Mouse (Mus musculus) stomach, embryonic 15.5 days (tissue): Measurements from ENCODE around the gene Pyurf. TPM values are rescaled to one million over a fixed set of nuclear protein-coding genes. Genes with fewer than 3 reads are reported as not detected.

Experiments used
- ATAC-seq: fragments of 200-750 bp; cut with Nextera tagmentation; 2 replicates; pipeline ENCODE4 v1.8.0; 2017; ENCODE audit warnings: low read depth, moderate number of reproducible peaks, moderate TSS enrichment; ENCODE audit not compliant: insufficient read depth, low FRiP score
- H3K27ac ChIP-seq: fragments of 300-500 bp; sonication (generic); 2 replicates; pipeline ENCODE4 v1.5.1; 2015; ENCODE audit warnings: mild to moderate bottlenecking, inconsistent platforms
- H3K27me3 ChIP-seq: fragments of 300-500 bp; sonication (generic); replicated peaks from 2 replicates; pipeline ENCODE4 v1.6.1; 2015; ENCODE audit warnings: inconsistent platforms
- H3K36me3 ChIP-seq: fragments of 300-500 bp; sonication (generic); 2 replicates; pipeline ENCODE4 v1.6.1; 2015; ENCODE audit warnings: inconsistent platforms
- H3K4me1 ChIP-seq: fragments of 300-500 bp; sonication (generic); 2 replicates; pipeline ENCODE4 v1.6.1; 2015; ENCODE audit warnings: inconsistent platforms
- H3K4me2 ChIP-seq: fragments of 300-500 bp; sonication (generic); 2 replicates; pipeline ENCODE4 v1.6.1; 2015; ENCODE audit warnings: mild to moderate bottlenecking, inconsistent platforms
- H3K4me3 ChIP-seq: fragments of 300-500 bp; sonication (generic); replicated peaks from 2 replicates; pipeline ENCODE4 v1.5.1; 2015; ENCODE audit warnings: inconsistent platforms
- H3K9ac ChIP-seq: fragments of 300-500 bp; sonication (generic); 2 replicates; pipeline ENCODE4 v1.6.1; 2015; ENCODE audit warnings: inconsistent platforms
- H3K9me3 ChIP-seq: fragments of 300-500 bp; sonication (generic); 2 replicates; pipeline ENCODE4 v1.6.1; 2016; ENCODE audit warnings: inconsistent platforms
- WGBS: fragments of 180-500 bp; shearing (Covaris S2); methylation state at CpG from one replicate; pipeline ENCODE4 v1.1.7; 2015; 5-methylcytosine and 5-hydroxymethylcytosine counted together
- polyA plus RNA-seq: library from polyadenylated mRNA; unstranded; fragments of >200 nt; fragmentation: Nextera tagmentation; extraction: Ambion mirVana; gene quantifications from 2 replicates; pipeline ENCODE4 v1.2.1, GENCODE M21; 2015

Gene Pyurf
- 18.1 and 18.2 TPM in 2 replicates for polyA plus RNA-seq

DNA sequence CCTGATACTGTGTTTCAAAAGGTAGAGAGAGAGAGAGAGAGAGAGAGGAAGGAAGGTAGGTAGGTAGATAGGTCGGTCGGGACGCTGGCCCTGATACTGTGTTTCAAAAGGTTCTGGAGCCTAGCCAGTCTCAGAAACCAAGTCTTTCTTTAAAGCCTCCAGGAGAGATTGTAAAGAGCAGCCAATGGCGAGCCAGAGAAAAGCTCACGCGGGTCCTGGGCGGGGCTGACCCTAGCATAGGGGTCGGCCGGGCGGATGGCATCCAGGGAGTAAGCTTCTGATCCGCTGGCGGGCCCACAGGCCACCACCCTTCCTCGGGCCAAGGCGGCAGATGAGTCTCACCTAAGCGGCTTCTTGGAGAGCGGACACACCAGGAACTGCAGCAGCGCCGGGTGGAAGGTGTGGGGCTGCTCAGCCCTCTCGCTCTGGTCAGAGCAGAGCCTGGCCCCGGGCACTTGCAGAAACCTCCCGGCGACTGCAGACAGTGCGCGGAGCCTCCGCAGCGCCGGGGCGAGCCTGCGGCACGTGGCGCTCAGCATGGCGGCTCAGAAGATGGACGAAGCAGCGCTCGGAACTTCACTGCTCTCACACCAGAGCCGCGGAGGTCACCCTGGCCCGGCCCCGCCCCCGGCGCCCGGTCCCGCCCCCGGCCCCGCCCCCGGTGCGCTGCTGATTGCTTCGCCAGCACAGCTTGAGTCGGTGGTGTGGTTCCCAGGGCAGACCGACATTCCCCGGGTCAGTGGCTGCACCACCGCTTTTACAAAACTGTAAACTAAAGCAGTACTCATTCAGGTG lies at the start of gene Pyurf:
TSS of gene Pyurf (minus strand) at position 612 of the 795 bp plus-strand sequence.
- Histone ChIP-seq H3K9ac (peak within 1 kb of the TSS; percentile 84), H3K4me3 (peak within 1 kb of the TSS; percentile 83), H3K36me3 (peaks cover 6% of the 10 kb centered on the region; the same call in 1 of the 2 replicates), H3K4me2 (peak within 1 kb of the TSS; percentile 74), H3K27me3 (no peaks in the 10 kb centered on the region), H3K4me1 (peaks cover 2% of the 10 kb centered on the region; the same call in 1 of the 2 replicates), H3K9me3 (no peaks in the 10 kb centered on the region), H3K27ac (peak within 1 kb of the TSS; percentile 95)
- ATAC-seq, result peak; percentile 97
- under 1% methylated on average over 51 of the region's 52 CpGs for WGBS

DNA sequence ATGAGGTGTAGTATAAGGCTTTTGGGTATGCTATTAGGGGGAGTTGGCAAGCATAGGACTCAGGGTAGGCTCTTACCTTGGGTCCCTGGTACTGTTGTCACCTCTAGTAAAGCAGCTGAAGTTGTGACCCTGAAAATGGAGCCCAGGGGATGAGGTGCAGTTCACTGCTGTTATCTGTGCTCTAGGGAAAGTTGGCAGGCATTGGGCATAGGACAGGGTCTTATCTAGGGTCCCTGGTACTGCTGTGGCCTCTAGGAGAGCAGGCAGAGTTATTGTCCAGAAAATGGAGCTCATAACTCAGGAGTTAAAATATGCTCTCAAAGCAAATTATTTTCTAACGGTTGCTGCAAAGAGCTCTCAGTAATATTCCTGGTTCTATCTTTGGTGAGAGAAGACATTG lies 29.5 kb upstream of the Pyurf start:
- Histone ChIP-seq H3K4me1 (no peaks in the 10 kb centered on the region), H3K4me2 (no peak overlapping the region), H3K36me3 (no peaks in the 10 kb centered on the region; the same call in 1 of the 2 replicates), H3K4me3 (no peak overlapping the region), H3K27me3 (no peaks in the 10 kb centered on the region), H3K9ac (no peak overlapping the region), H3K27ac (no peak overlapping the region), H3K9me3 (no peaks in the 10 kb centered on the region)
- WGBS, result 92% methylated on average over 1 of the region's 1 CpGs
- ATAC-seq, result no peak

- no peak for ATAC-seq
- 13% methylated on average over 1 of the region's 1 CpGs for WGBS
- no peaks in the 10 kb centered on the region for H3K4me1 ChIP-seq
Measured at GRCm38 (mm10) chr6:57711726-57712125, 19.8 kb upstream of the Pyurf start.

DNA sequence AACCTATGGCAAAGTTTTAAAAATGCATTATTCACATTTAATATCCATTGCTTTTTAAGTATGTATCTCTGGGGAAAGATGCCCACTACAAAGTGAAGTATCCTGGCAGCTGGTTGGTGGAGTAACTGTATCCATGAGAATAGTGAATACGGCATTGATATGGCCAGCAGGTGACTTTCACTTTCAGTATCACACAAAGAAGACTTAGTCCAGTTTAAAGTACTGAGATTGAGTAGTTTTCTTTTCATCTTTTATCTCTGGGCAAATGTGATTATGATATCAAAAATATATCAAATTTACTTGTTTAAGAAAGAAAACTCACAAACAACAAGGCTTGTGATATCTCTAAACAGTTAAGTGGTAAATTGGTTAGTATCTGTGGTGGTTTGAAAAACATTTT lies 14.8 kb upstream of the Pyurf start:
- WGBS, result 95% methylated on average over 1 of the region's 1 CpGs
- Histone ChIP-seq H3K36me3 (no peaks in the 10 kb centered on the region), H3K4me3 (no peak overlapping the region), H3K9me3 (no peaks in the 10 kb centered on the region), H3K27me3 (no peaks in the 10 kb centered on the region), H3K4me2 (no peak overlapping the region), H3K4me1 (peaks cover 2% of the 10 kb centered on the region; the same call in 1 of the 2 replicates), H3K9ac (no peak overlapping the region), H3K27ac (no peak overlapping the region)
- ATAC-seq, result no peak

More at GRCm38 (mm10) chr6:57711726-57712125, 19.8 kb upstream of the Pyurf start:
- Histone ChIP-seq H3K36me3 (no peaks in the 10 kb centered on the region), H3K27ac (no peak overlapping the region), H3K27me3 (no peaks in the 10 kb centered on the region), H3K4me3 (no peak overlapping the region), H3K9ac (no peak overlapping the region), H3K4me2 (no peak overlapping the region), H3K9me3 (no peaks in the 10 kb centered on the region)

DNA sequence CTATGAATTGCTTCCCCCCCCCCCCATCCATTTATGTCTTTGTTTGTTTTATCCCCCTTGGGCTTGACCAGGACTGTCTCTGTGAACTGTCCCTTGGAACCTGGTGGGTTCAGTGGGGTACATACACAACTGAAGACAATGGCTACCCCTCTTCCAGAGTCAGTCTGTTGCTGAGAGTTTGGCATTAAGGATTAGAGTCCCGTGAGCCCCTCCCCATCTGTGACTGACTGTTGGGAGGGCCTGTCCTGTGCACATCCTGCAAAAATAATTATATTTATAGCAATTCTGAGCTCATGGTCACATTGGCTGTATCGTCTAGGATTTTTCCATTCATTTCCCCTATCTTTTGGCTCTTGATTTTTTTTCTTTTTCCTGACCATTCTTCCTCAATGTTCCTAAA lies 11.8 kb upstream of the Pyurf start:
- ATAC-seq, result 0 out of 2 replicates have a peak, but pooled peaks have one; percentile 3
- Histone ChIP-seq H3K27me3 (no peaks in the 10 kb centered on the region), H3K4me2 (peak overlapping the region; percentile 69), H3K27ac (peak overlapping the region; percentile 97; the same call in 1 of the 2 replicates), H3K4me1 (peaks cover 4% of the 10 kb centered on the region; the same call in 1 of the 2 replicates), H3K9me3 (no peaks in the 10 kb centered on the region), H3K9ac (peak overlapping the region; percentile 90; the same call in 1 of the 2 replicates), H3K36me3 (no peaks in the 10 kb centered on the region), H3K4me3 (peak overlapping the region; percentile 83)
- WGBS, result 20% methylated on average over 2 of the region's 2 CpGs

DNA sequence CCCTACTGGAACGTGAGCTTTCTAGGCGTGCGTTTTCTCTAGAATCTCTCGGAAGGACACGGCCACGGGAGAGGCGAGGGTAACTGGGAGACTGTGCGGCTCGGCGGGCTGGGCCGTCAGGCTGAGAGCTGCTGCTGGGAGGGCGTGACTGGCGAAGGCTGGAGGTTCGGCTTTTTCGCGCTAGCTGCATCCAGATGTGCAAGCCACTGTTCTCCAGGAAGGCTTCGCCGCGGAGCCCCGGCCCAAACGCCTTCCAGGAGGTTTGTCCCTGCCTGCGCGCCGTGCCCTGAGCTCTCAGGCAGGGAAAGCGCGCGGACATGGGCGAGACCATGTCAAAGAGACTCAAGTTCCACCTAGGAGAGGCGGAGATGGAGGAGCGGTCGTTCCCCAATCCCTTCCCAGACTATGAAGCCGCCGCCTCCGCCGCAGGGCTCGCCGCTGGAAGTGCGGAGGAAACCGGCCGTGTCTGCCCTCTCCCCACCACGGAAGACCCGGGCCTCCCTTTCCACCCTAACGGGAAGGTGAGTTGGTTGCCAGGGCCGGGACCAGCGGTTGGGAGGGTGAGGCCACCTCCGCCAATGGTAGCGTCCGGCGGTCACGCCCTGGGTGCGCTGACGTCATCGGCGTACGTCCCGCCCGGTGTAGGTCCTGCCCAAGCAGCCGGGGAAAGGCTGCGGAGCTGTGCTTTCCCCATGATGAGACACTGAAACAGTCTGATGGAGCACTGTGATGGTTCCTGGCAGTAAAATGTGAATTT lies 11.0 kb upstream of the Pyurf start:
- H3K9me3 ChIP-seq, result no peaks in the 10 kb centered on the region
- under 1% methylated on average over 59 of the region's 59 CpGs for WGBS
- peak; percentile 100 for ATAC-seq
- peak overlapping the region; percentile 69 for H3K4me2 ChIP-seq
- H3K4me3 ChIP-seq, result peak overlapping the region; percentile 83
- peaks cover 4% of the 10 kb centered on the region; the same call in 1 of the 2 replicates for H3K4me1 ChIP-seq
- H3K9ac ChIP-seq, result peak overlapping the region; percentile 90
- H3K27me3 ChIP-seq, result no peaks in the 10 kb centered on the region
- no peaks in the 10 kb centered on the region for H3K36me3 ChIP-seq
- H3K27ac ChIP-seq, result peak overlapping the region; percentile 97

DNA sequence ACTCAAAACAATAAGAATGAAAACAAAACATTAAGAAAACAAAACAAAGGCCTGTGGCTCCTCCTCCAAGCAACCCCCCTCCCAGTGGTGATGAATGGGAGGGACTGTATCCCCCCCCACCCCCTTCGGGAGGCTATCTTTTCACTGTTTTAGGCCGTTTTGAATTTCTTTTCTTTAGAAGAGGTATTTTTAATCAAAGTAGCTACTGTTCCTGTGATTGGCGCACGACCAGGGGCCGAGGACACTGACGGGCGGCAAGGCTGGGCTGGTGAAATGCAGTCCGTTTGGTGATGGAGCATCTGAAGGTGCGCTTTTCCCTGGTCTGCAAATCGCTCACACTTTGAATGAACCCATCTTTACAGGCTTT lies 10.5 kb upstream of the Pyurf start, which contains the start of gene Lancl2:
TSS of gene Lancl2 (plus strand) at position 165 of the 367 bp plus-strand sequence.
- peak; percentile 1; the same call in 1 of the 2 replicates for ATAC-seq
- peak within 1 kb of the TSS; percentile 90 for H3K9ac ChIP-seq
- peak within 1 kb of the TSS; percentile 83 for H3K4me3 ChIP-seq
- H3K4me2 ChIP-seq, result peak within 1 kb of the TSS; percentile 69
- H3K9me3 ChIP-seq, result no peaks in the 10 kb centered on the region
- H3K27me3 ChIP-seq, result no peaks in the 10 kb centered on the region
- H3K36me3 ChIP-seq, result no peaks in the 10 kb centered on the region
- H3K27ac ChIP-seq, result peak within 1 kb of the TSS; percentile 97
- under 1% methylated on average over 10 of the region's 10 CpGs for whole genome bisulfite sequencing
- H3K4me1 ChIP-seq, result peaks cover 4% of the 10 kb centered on the region; the same call in 1 of the 2 replicates

DNA sequence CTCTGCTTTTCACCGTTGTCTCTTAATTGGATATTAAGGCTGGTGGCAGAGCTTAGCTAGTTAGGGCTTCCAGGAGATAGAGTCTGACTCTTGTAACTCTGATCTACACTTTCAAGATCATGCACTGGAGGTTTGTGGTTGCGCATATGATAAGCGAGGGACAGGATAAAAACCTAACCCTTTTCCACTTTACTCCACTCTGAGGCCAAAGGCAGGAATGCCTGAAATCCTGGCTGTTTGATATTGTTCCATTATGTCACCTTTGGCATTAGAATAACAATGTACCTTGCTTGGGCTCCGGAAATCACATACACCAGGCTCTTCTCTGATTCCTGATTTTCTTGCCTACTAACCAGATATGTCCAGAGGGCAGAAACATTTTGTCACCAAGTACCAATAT lies 9.8 kb upstream of the Pyurf start:
- Histone ChIP-seq H3K4me2 (no peak overlapping the region), H3K4me3 (0 out of 2 replicates have a peak overlapping the region, but pooled peaks have one; percentile 9)
- WGBS, result 69% methylated on average over 4 of the region's 4 CpGs

GRCm38 (mm10) chr6:57693116-57693515 lies 1.2 kb upstream of the Pyurf start:
- Histone ChIP-seq H3K27ac (no peak overlapping the region), H3K36me3 (no peaks in the 10 kb centered on the region), H3K4me2 (no peak overlapping the region), H3K9me3 (no peaks in the 10 kb centered on the region), H3K9ac (no peak overlapping the region), H3K27me3 (no peaks in the 10 kb centered on the region), H3K4me3 (no peak overlapping the region), H3K4me1 (peaks cover 2% of the 10 kb centered on the region; the same call in 1 of the 2 replicates)
- WGBS, result 84% methylated on average over 3 of the region's 3 CpGs
- no peak for ATAC-seq

More for the DNA sequence above, 9.8 kb upstream of the Pyurf start:
- Histone ChIP-seq H3K27ac (no peak overlapping the region), H3K9me3 (no peaks in the 10 kb centered on the region), H3K27me3 (no peaks in the 10 kb centered on the region), H3K4me1 (peaks cover 4% of the 10 kb centered on the region; the same call in 1 of the 2 replicates), H3K36me3 (no peaks in the 10 kb centered on the region), H3K9ac (no peak overlapping the region)
- no peak for ATAC-seq

GRCm38 (mm10) chr6:57684156-57684555 lies 7.7 kb downstream of the Pyurf start:
- Histone ChIP-seq H3K36me3 (peaks cover 7% of the 10 kb centered on the region; the same call in 1 of the 2 replicates), H3K27me3 (no peaks in the 10 kb centered on the region), H3K9ac (no peak overlapping the region), H3K9me3 (no peaks in the 10 kb centered on the region), H3K27ac (no peak overlapping the region), H3K4me3 (no peak overlapping the region), H3K4me1 (no peaks in the 10 kb centered on the region), H3K4me2 (no peak overlapping the region)
- 84% methylated on average over 1 of the region's 1 CpGs for WGBS
- ATAC-seq, result no peak

- WGBS, result 70% methylated on average over 4 of the region's 4 CpGs
- Histone ChIP-seq H3K9me3 (no peaks in the 10 kb centered on the region), H3K36me3 (no peaks in the 10 kb centered on the region), H3K27ac (no peak overlapping the region), H3K27me3 (no peaks in the 10 kb centered on the region), H3K4me1 (no peaks in the 10 kb centered on the region), H3K9ac (no peak overlapping the region), H3K4me2 (no peak overlapping the region), H3K4me3 (no peak overlapping the region)
- no peak for ATAC-seq
Measured at GRCm38 (mm10) chr6:57661295-57661694, 30.6 kb downstream of the Pyurf start.
